Comparison of ENCODE assay signal across 16 mouse cellular contexts in genomic region chr14:14842734-14843530, GRCm38 (mm10). TPM values are rescaled to one million over a fixed set of nuclear protein-coding genes. Genes with fewer than 3 reads are reported as not detected.
DNase-seq lines count a peak whose midpoint lies in the region; ATAC-seq and TF ChIP-seq lines count a peak whose summit lies in the region.
"Had no signal": no experiment of that assay in that cellular context is flagged by ENCODE, and none has a peak within 500 bp of the region (broad histone marks: within the 10 kb centered on the region; RNA-seq: fewer than 3 reads in every experiment).

No protein-coding gene starts in this region.

- no peak overlapping the region for H3K4me3 ChIP-seq in lung, postnatal 0 days (ENCODE audit: low read depth, low read length)
- H3K4me3 ChIP-seq in heart, embryonic 10.5 days = no peak overlapping the region
- H3K4me3 ChIP-seq: heart, embryonic 15.5 days; hindbrain, embryonic 13.5 days; liver, embryonic 12.5 days had no signal

- H3K36me3 ChIP-seq in lung, postnatal 0 days (ENCODE audit: insufficient read depth, low read length) = no peaks in the 10 kb centered on the region
- no peaks in the 10 kb centered on the region for H3K36me3 ChIP-seq in heart, embryonic 10.5 days
- H3K36me3 ChIP-seq: heart, embryonic 15.5 days; hindbrain, embryonic 13.5 days; liver, embryonic 12.5 days had no signal

- no peak overlapping the region for H3K27ac ChIP-seq in lung, postnatal 0 days (ENCODE audit: low read length)
- no peak overlapping the region for H3K27ac ChIP-seq in heart, embryonic 10.5 days
- H3K27ac ChIP-seq: heart, embryonic 15.5 days; hindbrain, embryonic 13.5 days; liver, embryonic 12.5 days had no signal

- TF ChIP-seq EP300 in lung, postnatal 0 days (IDR thresholded peaks at IDR 0.05) = no peak

- no peaks in the 10 kb centered on the region for H3K4me1 ChIP-seq in lung, postnatal 0 days (ENCODE audit: insufficient read depth, low read depth, low read length)
- no peaks in the 10 kb centered on the region for H3K4me1 ChIP-seq in heart, embryonic 10.5 days
- H3K4me1 ChIP-seq: heart, embryonic 15.5 days; hindbrain, embryonic 13.5 days; liver, embryonic 12.5 days had no signal

- H3K27me3 ChIP-seq in lung, postnatal 0 days (replicated peaks; ENCODE audit: insufficient read depth, low read length) = no peaks in the 10 kb centered on the region
- H3K27me3 ChIP-seq in heart, embryonic 10.5 days (ENCODE audit: insufficient read depth, poor library complexity, severe bottlenecking) = no peaks in the 10 kb centered on the region
- H3K27me3 ChIP-seq: heart, embryonic 15.5 days; hindbrain, embryonic 13.5 days; liver, embryonic 12.5 days had no signal

- no peak for DNase-seq in cerebellum, postnatal 4 days (ENCODE audit: low spot score in 2 of 2)
- peak; percentile 18 for DNase-seq in lung, postnatal 0 days (ENCODE audit: low spot score)
- no peak for DNase-seq in lung, postnatal 14 days
- DNase-seq in lung, postnatal 4 days = peak; percentile 30 to 36
- DNase-seq in cerebellum, adult 18-20 months = no peak
- no peak for DNase-seq in spleen, postnatal 14 days (ENCODE audit: low spot score in 2 of 2)
- DNase-seq in heart, embryonic 10.5 days (ENCODE audit: low spot score) = no peak
- DNase-seq: adrenal gland, postnatal 10 days; cerebellum, postnatal 14 days; gastrocnemius, postnatal 25 days; kidney, adult 8-10 months; thymus, adult 2 months had no signal

- H3K9me3 ChIP-seq in lung, postnatal 0 days (ENCODE audit: low read length) = no peaks in the 10 kb centered on the region
- no peaks in the 10 kb centered on the region for H3K9me3 ChIP-seq in heart, embryonic 10.5 days
- H3K9me3 ChIP-seq: heart, embryonic 15.5 days; hindbrain, embryonic 13.5 days; liver, embryonic 12.5 days had no signal

- 0 out of 2 replicates have a peak, but pooled peaks have one; percentile 13 for ATAC-seq in cerebellum, adult (ENCODE audit: insufficient number of reproducible peaks, low FRiP score, low TSS enrichment)
- peak; percentile 40 for ATAC-seq in lung, postnatal 0 days
- ATAC-seq: liver, embryonic 12.5 days had no signal

- TF ChIP-seq CTCF in lung, postnatal 0 days (IDR thresholded peaks at IDR 0.05) = no peak

- no peak overlapping the region for H3K4me2 ChIP-seq in lung, postnatal 0 days (replicated peaks; ENCODE audit: low read depth, low read length)
- H3K4me2 ChIP-seq: heart, embryonic 15.5 days; hindbrain, embryonic 13.5 days; liver, embryonic 12.5 days had no signal

- WGBS in lung, postnatal 0 days = 63% methylated on average over 8 of the region's 8 CpGs
- WGBS in heart, embryonic 10.5 days = 78% methylated on average over 8 of the region's 8 CpGs

- no peak overlapping the region for H3K9ac ChIP-seq in lung, postnatal 0 days (replicated peaks; ENCODE audit: low read depth)
- H3K9ac ChIP-seq: heart, embryonic 15.5 days; hindbrain, embryonic 13.5 days; liver, embryonic 12.5 days had no signal

RNA-seq across cellular contexts. Expression of gene Nek10, which starts 39.7 kb away (rescaled TPM):
- polyA plus RNA-seq in lung, postnatal 0 days (2015; fragmentation: Nextera tagmentation; extraction: Ambion mirVana) = 0.24 TPM in 2 replicates
- polyA plus RNA-seq in heart, embryonic 10.5 days (2016; fragmentation: Nextera tagmentation; extraction: Ambion mirVana) = not detected in 2 replicates
- polyA plus RNA-seq: hindbrain, embryonic 13.5 days; liver, embryonic 12.5 days had no signal

Comparison
In these comparisons a context has a peak if more than half of its experiments do, and no peak if none do; other contexts are left out.
1. DNase-seq: peak in lung, postnatal 0 days (single experiment) and lung, postnatal 4 days (2 of 2); none in cerebellum, postnatal 4 days (0 of 2), lung, postnatal 14 days (single experiment), cerebellum, adult 18-20 months (0 of 2), spleen, postnatal 14 days (0 of 2) and heart, embryonic 10.5 days (single experiment).